Mouse (Mus musculus) retina, postnatal 1 day (tissue): ENCODE measurements around the gene Rhoj.
A peak's percentile ranks its signal among the peaks of the same experiment; 100 is the strongest.
"Not testable (repeated sequence)": the region's sequence is repeated elsewhere in the genome, so short reads cannot be mapped to it uniquely, and the experiment has no call there.

Experiments used
- DNase-seq: peaks from one replicate; pipeline ENCODE4 v3.0.0-alpha.2; 2012

Rhoj gene

GRCm38 (mm10) chr12:75307961-75308951 lies at the start of gene Rhoj:
Rhoj (plus strand) TSS chr12:75308322.
- DNase-seq: peak; percentile 85

GRCm38 (mm10) chr12:75271726-75272125 lies 36.4 kb upstream of the Rhoj start:
- no peak for DNase-seq

- no peak for DNase-seq
Measured at GRCm38 (mm10) chr12:75275730-75276129, 32.4 kb upstream of the Rhoj start.

GRCm38 (mm10) chr12:75277425-75277824 lies 30.7 kb upstream of the Rhoj start:
- DNase-seq: no peak

GRCm38 (mm10) chr12:75280502-75280901 lies 27.6 kb upstream of the Rhoj start:
- DNase-seq: peak; percentile 24

GRCm38 (mm10) chr12:75283226-75283625 lies 24.9 kb upstream of the Rhoj start:
- DNase-seq: peak; percentile 43

GRCm38 (mm10) chr12:75286166-75286565 lies 22.0 kb upstream of the Rhoj start:
- no peak for DNase-seq

GRCm38 (mm10) chr12:75290524-75290923 lies 17.6 kb upstream of the Rhoj start:
- DNase-seq: no peak

GRCm38 (mm10) chr12:75291556-75291955 lies 16.6 kb upstream of the Rhoj start:
- DNase-seq: no peak

- DNase-seq: no peak
Measured at GRCm38 (mm10) chr12:75292939-75293338, 15.2 kb upstream of the Rhoj start.

GRCm38 (mm10) chr12:75299865-75300264 lies 8.3 kb upstream of the Rhoj start:
- DNase-seq: no peak

GRCm38 (mm10) chr12:75304132-75304531 lies 4.0 kb upstream of the Rhoj start:
- DNase-seq: no peak

GRCm38 (mm10) chr12:75309756-75310155 lies 1.6 kb downstream of the Rhoj start:
- DNase-seq: peak; percentile 35

GRCm38 (mm10) chr12:75310766-75311165 lies 2.6 kb downstream of the Rhoj start:
- no peak for DNase-seq

GRCm38 (mm10) chr12:75311879-75312278 lies 3.8 kb downstream of the Rhoj start:
- no peak for DNase-seq

- no peak for DNase-seq
Measured at GRCm38 (mm10) chr12:75313992-75314391, 5.9 kb downstream of the Rhoj start.

- no peak for DNase-seq
Measured at GRCm38 (mm10) chr12:75315851-75316250, 7.7 kb downstream of the Rhoj start.

GRCm38 (mm10) chr12:75320441-75320925 lies 12.4 kb downstream of the Rhoj start:
- no peak for DNase-seq

- DNase-seq: no peak
Measured at GRCm38 (mm10) chr12:75321189-75321588, 13.1 kb downstream of the Rhoj start.

GRCm38 (mm10) chr12:75329188-75329587 lies 21.1 kb downstream of the Rhoj start:
- no peak for DNase-seq

- no peak for DNase-seq
Measured at GRCm38 (mm10) chr12:75339894-75340293, 31.8 kb downstream of the Rhoj start.

- DNase-seq: no peak
Measured at GRCm38 (mm10) chr12:75340331-75340730, 32.2 kb downstream of the Rhoj start.

- no peak for DNase-seq
Measured at GRCm38 (mm10) chr12:75348551-75348950, 40.4 kb downstream of the Rhoj start.

- DNase-seq: not testable (repeated sequence)
Measured at GRCm38 (mm10) chr12:75349537-75349936, 41.4 kb downstream of the Rhoj start.
